Mouse (Mus musculus) hematopoietic stem cell, adult 5-6 weeks (primary cell): ENCODE measurements around the gene Mylip. TPM values are rescaled to one million over a fixed set of nuclear protein-coding genes. Genes with fewer than 3 reads are reported as not detected.
A peak's percentile ranks its signal among the peaks of the same experiment; 100 is the strongest.

Source experiments
- ATAC-seq, 2 experiments: fragments of 125-278 bp in 1 of 2; replicated peaks in 1 of 2; 2 replicates each; pipeline ENCODE4 v1.8.0; 2016 to 2017; ENCODE audit warnings: inconsistent platforms in 2 of 2, mild to moderate bottlenecking in 2 of 2, moderate number of reproducible peaks in 2 of 2, low read depth in 1 of 2, moderate TSS enrichment in 1 of 2; ENCODE audit not compliant: low FRiP score in 2 of 2, poor library complexity in 2 of 2, severe bottlenecking in 2 of 2, insufficient read depth in 1 of 2, low TSS enrichment in 1 of 2
- total RNA-seq: library from RNA; stranded (forward); fragments of 172-1452, 232-1000 nt; gene quantifications from 2 replicates; pipeline ENCODE4 v1.2.3, GENCODE M21; 2017

Gene Mylip
- total RNA-seq, 1 experiment from 2014 or later = 26.1 TPM

DNA sequence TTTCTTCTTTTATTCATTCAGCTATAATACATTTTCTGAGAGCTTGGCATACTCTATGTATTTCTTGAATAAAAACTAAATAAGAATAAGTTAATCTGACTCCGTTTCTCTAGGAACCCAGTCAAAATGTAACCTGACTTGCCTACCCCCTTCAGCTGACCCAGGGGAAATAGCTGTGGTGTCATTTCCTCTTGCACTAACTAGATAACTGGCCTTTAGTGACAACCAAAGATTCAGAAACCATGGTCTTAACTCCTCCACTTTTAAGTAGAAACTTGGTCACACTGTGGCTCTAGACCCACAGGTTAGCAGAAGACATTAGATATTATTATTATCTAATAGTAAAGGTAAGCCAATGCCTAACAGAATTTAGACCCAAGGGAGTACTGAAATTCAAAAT, 64.5 kb downstream of the Mylip start:
- ATAC-seq = no peak

DNA sequence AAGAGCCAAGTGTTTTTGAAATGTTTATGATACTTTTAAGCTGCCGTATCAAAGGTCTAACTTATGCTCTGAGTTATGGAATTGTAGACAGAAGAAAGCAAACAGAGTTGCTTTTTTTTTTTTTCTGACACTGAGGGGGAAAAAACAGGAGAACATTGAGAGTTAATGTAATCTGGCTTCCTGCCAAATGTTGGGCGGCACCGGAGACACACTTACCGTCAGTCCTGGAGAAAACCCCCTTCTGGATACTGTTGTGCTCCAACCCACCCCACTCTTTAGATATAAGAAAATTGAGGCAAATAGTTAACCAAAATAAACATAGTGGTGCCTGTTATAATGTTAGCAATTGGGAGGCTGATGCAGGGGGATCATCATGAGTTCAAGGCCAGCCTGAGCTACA, 65.1 kb downstream of the Mylip start:
- no peak; a peak in 1 of 4 replicates for ATAC-seq

DNA sequence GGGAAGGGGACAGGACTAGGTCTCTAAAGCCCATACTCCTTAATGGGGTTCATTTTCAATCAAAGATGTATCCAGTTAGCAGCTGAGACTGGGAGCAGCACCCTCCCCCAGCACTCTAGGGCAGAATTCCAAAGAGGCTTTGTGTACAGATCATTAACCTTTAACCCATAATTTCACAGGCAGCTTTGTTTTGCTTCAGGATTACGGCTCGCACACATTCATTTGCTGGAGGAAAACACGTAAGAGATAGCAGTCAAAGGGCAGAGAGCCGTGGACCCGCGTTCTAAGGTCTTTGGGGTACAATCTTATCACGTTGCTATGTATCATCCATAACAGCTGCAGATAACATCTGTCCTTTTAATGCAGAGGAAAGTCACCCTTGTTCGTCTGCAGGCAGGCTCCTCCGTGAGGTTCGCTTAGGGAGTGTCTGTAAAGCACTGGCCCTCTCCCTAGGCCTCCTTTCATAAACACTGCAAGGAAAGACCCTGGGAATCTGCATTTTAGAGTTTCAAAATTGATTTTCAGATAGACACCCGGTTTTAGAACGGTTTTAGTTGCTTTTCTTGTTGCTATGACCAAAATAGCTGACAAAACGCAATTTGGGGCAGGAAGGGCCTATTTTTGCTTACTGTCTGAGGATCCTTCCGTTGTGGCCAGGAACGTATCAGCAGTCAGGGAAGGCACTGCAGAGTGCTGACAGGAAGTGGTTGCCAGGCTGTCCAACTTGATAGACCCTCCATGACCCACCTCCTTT, 65.7 kb downstream of the Mylip start:
- ATAC-seq = peak; percentile 73 to 88

DNA sequence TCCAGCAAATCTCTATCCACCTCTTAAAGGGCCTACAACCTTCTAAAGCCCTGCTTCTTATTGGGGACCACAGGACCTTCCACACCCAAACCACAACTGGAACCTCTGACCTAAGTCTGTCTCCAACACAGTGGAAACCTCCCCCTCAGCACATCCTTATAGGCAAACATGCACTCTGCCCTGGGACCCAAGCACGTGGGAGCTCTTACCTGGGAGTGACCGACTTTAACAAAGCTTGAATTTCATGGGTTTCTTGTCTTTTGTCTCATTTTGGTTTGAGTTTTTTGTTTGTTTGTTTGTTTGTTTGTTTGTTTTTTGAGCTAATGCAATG, 66.3 kb downstream of the Mylip start:
- no peak for ATAC-seq

DNA sequence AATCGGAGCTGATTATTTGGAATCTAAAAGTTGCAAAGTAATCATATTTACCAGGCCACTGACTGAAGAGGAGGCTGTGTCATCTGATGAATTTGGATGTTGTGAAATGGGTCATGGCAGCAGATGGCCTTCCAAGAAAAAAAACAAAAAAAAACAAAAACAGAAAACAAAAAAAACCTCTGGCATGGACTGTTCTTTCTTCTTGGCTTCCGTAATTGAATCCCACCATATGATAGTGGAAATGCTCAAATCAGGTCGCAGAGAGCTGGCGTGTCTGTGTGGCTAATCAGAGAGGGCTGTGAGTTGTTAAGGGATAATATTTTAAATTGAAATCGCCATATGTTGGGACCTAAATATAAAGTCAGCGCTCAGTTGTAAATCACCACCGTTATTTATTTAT, 67.9 kb downstream of the Mylip start:
- no peak for ATAC-seq

DNA sequence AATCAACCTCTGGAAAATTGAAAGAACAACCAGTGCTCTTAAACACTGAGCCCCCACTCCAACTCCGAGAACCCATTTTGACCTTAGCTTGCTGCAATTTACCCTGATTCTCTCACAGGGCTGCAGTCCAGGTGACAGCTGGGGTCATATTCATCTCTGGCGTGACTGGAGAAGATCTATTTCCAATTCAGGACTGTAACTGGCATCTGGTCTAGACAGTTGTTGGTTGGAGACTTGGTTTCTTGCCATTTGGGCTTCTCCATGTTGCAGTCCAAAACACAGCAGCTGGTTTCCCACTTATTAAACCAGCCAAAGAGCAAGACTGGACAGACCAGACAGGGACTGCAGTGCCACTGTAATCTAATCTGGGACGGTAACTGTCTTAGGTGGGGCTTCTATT, 70.6 kb downstream of the Mylip start:
- ATAC-seq = no peak

DNA sequence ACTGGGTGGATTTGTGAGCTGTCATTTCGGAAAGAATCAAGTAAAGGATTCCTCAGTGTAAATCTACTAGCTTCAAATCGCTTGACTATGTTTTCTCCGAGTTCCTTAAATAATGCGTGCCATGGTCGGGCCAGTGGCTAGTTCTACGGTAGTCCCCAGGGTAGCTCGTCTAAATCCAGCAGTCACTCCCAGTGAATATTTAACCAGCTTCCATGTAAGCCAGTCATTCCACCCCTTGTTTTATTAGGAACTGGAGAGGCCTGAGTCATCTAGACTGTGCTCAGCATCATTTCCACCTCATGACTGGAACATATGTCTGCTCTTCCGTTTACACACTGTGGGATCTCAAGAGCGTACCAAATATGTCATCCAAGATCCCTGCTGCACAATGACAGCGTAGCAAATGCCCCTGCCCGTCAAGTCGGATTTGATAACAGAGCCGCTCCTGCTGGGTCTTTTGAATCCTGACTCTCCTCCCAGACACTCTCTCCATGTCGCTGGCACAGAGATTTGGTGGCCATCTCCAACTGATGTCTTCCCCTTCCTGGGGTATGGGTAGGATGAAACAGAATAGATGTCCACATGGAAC, 71.9 kb downstream of the Mylip start:
- no peak for ATAC-seq

Other genes with a start within 250 kb of the Mylip start
- 11.7 and 19.6 TPM in 2 replicates for gene Gmpr, start 117.7 kb downstream of the Mylip start, total RNA-seq